Mouse (Mus musculus): Measurements from ENCODE around the gene Fasl. TPM values are rescaled to one million over a fixed set of nuclear protein-coding genes. Genes with fewer than 3 reads are reported as not detected.

Gene Fasl
- total and polyA plus RNA-seq, 2 experiments from 2014 or later = 0.56 to 0.63 TPM

GRCm38 (mm10) chr1:161781594-161781993, 6.7 kb downstream of the Fasl start:
- TF ChIP-seq CTCF (IDR thresholded peaks at IDR 0.05; ENCODE audit: low read depth) = no peak
- no peaks in the 10 kb centered on the region for H3K9me3 ChIP-seq (ENCODE audit: low read length)
- H3K27ac ChIP-seq = no peak overlapping the region
- H3K4me3 ChIP-seq (ENCODE audit: low read length) = no peak overlapping the region
- H3K27me3 ChIP-seq (ENCODE audit: insufficient read depth, low read length) = no peaks in the 10 kb centered on the region
- DNase-seq (ENCODE audit: low spot score) (no peak), ATAC-seq (no peak)
- no peaks in the 10 kb centered on the region for H3K4me1 ChIP-seq (ENCODE audit: insufficient read depth, low read length)
- 84% methylated on average over 5 of the region's 5 CpGs for WGBS
- no peaks in the 10 kb centered on the region for H3K36me3 ChIP-seq (ENCODE audit: insufficient read depth, low read length)
- H3K4me2 ChIP-seq (ENCODE audit: low read depth, low read length) = no peak overlapping the region
- H3K9ac ChIP-seq (replicated peaks; ENCODE audit: low read length) = no peak overlapping the region

GRCm38 (mm10) chr1:161779057-161779456, 9.2 kb downstream of the Fasl start:
- Histone ChIP-seq H3K4me1 (ENCODE audit: insufficient read depth, low read length) (no peaks in the 10 kb centered on the region), H3K4me2 (ENCODE audit: low read depth, low read length) (no peak overlapping the region), H3K27me3 (ENCODE audit: insufficient read depth, low read length) (no peaks in the 10 kb centered on the region), H3K4me3 (ENCODE audit: low read length) (no peak overlapping the region), H3K9ac (replicated peaks; ENCODE audit: low read length) (no peak overlapping the region), H3K36me3 (ENCODE audit: insufficient read depth, low read length) (no peaks in the 10 kb centered on the region), H3K27ac (no peak overlapping the region), H3K9me3 (ENCODE audit: low read length) (no peaks in the 10 kb centered on the region)
- no peak for TF ChIP-seq CTCF (IDR thresholded peaks at IDR 0.05; ENCODE audit: low read depth)
- ATAC-seq (no peak), DNase-seq (ENCODE audit: low spot score) (no peak)

- TF ChIP-seq CTCF (IDR thresholded peaks at IDR 0.05; ENCODE audit: low read depth) = no peak
- ATAC-seq = no peak
- no peak overlapping the region for H3K27ac ChIP-seq
- no peak overlapping the region for H3K9ac ChIP-seq (replicated peaks; ENCODE audit: low read length)
- H3K4me2 ChIP-seq (ENCODE audit: low read depth, low read length) = no peak overlapping the region
- H3K4me1 ChIP-seq (ENCODE audit: insufficient read depth, low read length) = no peaks in the 10 kb centered on the region
- no peaks in the 10 kb centered on the region for H3K27me3 ChIP-seq (ENCODE audit: insufficient read depth, low read length)
- 88% methylated on average over 6 of the region's 6 CpGs for WGBS
- no peaks in the 10 kb centered on the region for H3K36me3 ChIP-seq (ENCODE audit: insufficient read depth, low read length)
- no peak for DNase-seq (ENCODE audit: low spot score)
- no peak overlapping the region for H3K4me3 ChIP-seq (ENCODE audit: low read length)
- H3K9me3 ChIP-seq (ENCODE audit: low read length) = no peaks in the 10 kb centered on the region
Measured at GRCm38 (mm10) chr1:161775151-161775550, 13.1 kb downstream of the Fasl start.

- H3K4me1 ChIP-seq (ENCODE audit: insufficient read depth, low read length) = no peaks in the 10 kb centered on the region
- H3K4me2 ChIP-seq (ENCODE audit: low read depth, low read length) = no peak overlapping the region
- no peak overlapping the region for H3K27ac ChIP-seq
- no peak overlapping the region for H3K9ac ChIP-seq (replicated peaks; ENCODE audit: low read length)
- DNase-seq (ENCODE audit: low spot score) (no peak), ATAC-seq (no peak)
- no peaks in the 10 kb centered on the region for H3K27me3 ChIP-seq (ENCODE audit: insufficient read depth, low read length)
- no peak overlapping the region for H3K4me3 ChIP-seq (ENCODE audit: low read length)
- H3K36me3 ChIP-seq (ENCODE audit: insufficient read depth, low read length) = no peaks in the 10 kb centered on the region
- 85% methylated on average over 2 of the region's 2 CpGs for WGBS
- TF ChIP-seq CTCF (IDR thresholded peaks at IDR 0.05; ENCODE audit: low read depth) = no peak
- no peaks in the 10 kb centered on the region for H3K9me3 ChIP-seq (ENCODE audit: low read length)
Measured at GRCm38 (mm10) chr1:161771293-161771692, 17.0 kb downstream of the Fasl start.

- WGBS = 95% methylated on average over 1 of the region's 1 CpGs
- H3K36me3 ChIP-seq (ENCODE audit: insufficient read depth, low read length) = no peaks in the 10 kb centered on the region
- DNase-seq (ENCODE audit: low spot score) (no peak), ATAC-seq (no peak)
- H3K4me1 ChIP-seq (ENCODE audit: insufficient read depth, low read length) = no peaks in the 10 kb centered on the region
- no peak overlapping the region for H3K27ac ChIP-seq
- H3K9ac ChIP-seq (replicated peaks; ENCODE audit: low read length) = no peak overlapping the region
- no peaks in the 10 kb centered on the region for H3K9me3 ChIP-seq (ENCODE audit: low read length)
- no peak overlapping the region for H3K4me3 ChIP-seq (ENCODE audit: low read length)
- TF ChIP-seq CTCF (IDR thresholded peaks at IDR 0.05; ENCODE audit: low read depth) = no peak
- no peak overlapping the region for H3K4me2 ChIP-seq (ENCODE audit: low read depth, low read length)
- no peaks in the 10 kb centered on the region for H3K27me3 ChIP-seq (ENCODE audit: insufficient read depth, low read length)
Measured at GRCm38 (mm10) chr1:161769329-161769728, 19.0 kb downstream of the Fasl start.

- 75% methylated on average over 12 of the region's 12 CpGs for WGBS
- H3K27ac ChIP-seq = no peak overlapping the region
- no peaks in the 10 kb centered on the region for H3K4me1 ChIP-seq (ENCODE audit: insufficient read depth, low read length)
- no peak overlapping the region for H3K9ac ChIP-seq (replicated peaks; ENCODE audit: low read length)
- no peaks in the 10 kb centered on the region for H3K9me3 ChIP-seq (ENCODE audit: low read length)
- no peak for DNase-seq (ENCODE audit: low spot score)
- H3K4me2 ChIP-seq (ENCODE audit: low read depth, low read length) = no peak overlapping the region
- no peak for TF ChIP-seq CTCF (IDR thresholded peaks at IDR 0.05; ENCODE audit: low read depth)
- H3K4me3 ChIP-seq (ENCODE audit: low read length) = no peak overlapping the region
- no peaks in the 10 kb centered on the region for H3K36me3 ChIP-seq (ENCODE audit: insufficient read depth, low read length)
- ATAC-seq = no peak
- H3K27me3 ChIP-seq (ENCODE audit: insufficient read depth, low read length) = no peaks in the 10 kb centered on the region
Measured at GRCm38 (mm10) chr1:161767101-161767524, 21.2 kb downstream of the Fasl start.

GRCm38 (mm10) chr1:161766656-161767055, 21.6 kb downstream of the Fasl start:
- 53% methylated on average over 5 of the region's 5 CpGs for WGBS
- Histone ChIP-seq H3K9me3 (ENCODE audit: low read length) (no peaks in the 10 kb centered on the region), H3K36me3 (ENCODE audit: insufficient read depth, low read length) (no peaks in the 10 kb centered on the region), H3K27me3 (ENCODE audit: insufficient read depth, low read length) (no peaks in the 10 kb centered on the region), H3K4me1 (ENCODE audit: insufficient read depth, low read length) (no peaks in the 10 kb centered on the region), H3K9ac (replicated peaks; ENCODE audit: low read length) (no peak overlapping the region), H3K4me3 (ENCODE audit: low read length) (no peak overlapping the region), H3K27ac (no peak overlapping the region), H3K4me2 (ENCODE audit: low read depth, low read length) (no peak overlapping the region)
- ATAC-seq (no peak), DNase-seq (ENCODE audit: low spot score) (no peak)
- TF ChIP-seq CTCF (IDR thresholded peaks at IDR 0.05; ENCODE audit: low read depth) = no peak
